Mouse (Mus musculus): ENCODE data around the gene Layn.

GRCm38 (mm10) chr9:51093697-51094096 lies 16.8 kb upstream of the Layn start:
- no peak for TF ChIP-seq ZC3H11A (IDR thresholded peaks at IDR 0.05; ENCODE audit: borderline replicate concordance, low read depth, low read length)
- TF ChIP-seq ZNF384 (IDR thresholded peaks at IDR 0.05; ENCODE audit: low read depth, low read length) = no peak
- TF ChIP-seq CHD2 (IDR thresholded peaks at IDR 0.05; ENCODE audit: low read depth, low read length) = no peak
- no peak for TF ChIP-seq MAFK (IDR thresholded peaks at IDR 0.05; ENCODE audit: insufficient read depth, low read depth, low read length)
- no peak for TF ChIP-seq HCFC1 (IDR thresholded peaks at IDR 0.05; ENCODE audit: borderline replicate concordance, insufficient read depth, low read length)

Measured in ES-E14 (cell line).